Mouse (Mus musculus): ENCODE measurements around the gene Cxcr4. TPM values are rescaled to one million over a fixed set of nuclear protein-coding genes. Genes with fewer than 3 reads are reported as not detected.

The Cxcr4 gene
- total RNA-seq, 2 experiments from 2014 or later, result 13.9 to 28.3 TPM

- no peak for DNase-seq (ENCODE audit: low spot score in 2 of 2)
Observed at GRCm38 (mm10) chr1:128571033-128571432, 21.1 kb downstream of the Cxcr4 start.

- DNase-seq (ENCODE audit: low spot score in 2 of 2), result no peak
Observed at GRCm38 (mm10) chr1:128569992-128570648, 22.0 kb downstream of the Cxcr4 start.

GRCm38 (mm10) chr1:128567224-128568197, 24.6 kb downstream of the Cxcr4 start:
- DNase-seq (ENCODE audit: low spot score in 2 of 2), result no peak

- no peak for DNase-seq (ENCODE audit: low spot score in 2 of 2)
Observed at GRCm38 (mm10) chr1:128563905-128564304, 28.2 kb downstream of the Cxcr4 start.

GRCm38 (mm10) chr1:128561325-128561874, 30.7 kb downstream of the Cxcr4 start:
- no peak for DNase-seq (ENCODE audit: low spot score in 2 of 2)

- DNase-seq (ENCODE audit: low spot score in 2 of 2), result no peak
Observed at GRCm38 (mm10) chr1:128560452-128561324, 31.4 kb downstream of the Cxcr4 start.

- no peak for DNase-seq (ENCODE audit: low spot score in 2 of 2)
Observed at GRCm38 (mm10) chr1:128557953-128558352, 34.1 kb downstream of the Cxcr4 start.

GRCm38 (mm10) chr1:128552545-128552944, 39.5 kb downstream of the Cxcr4 start:
- DNase-seq (ENCODE audit: low spot score in 2 of 2), result no peak

- DNase-seq (ENCODE audit: low spot score in 2 of 2), result no peak
Observed at GRCm38 (mm10) chr1:128551743-128552397, 40.2 kb downstream of the Cxcr4 start.

GRCm38 (mm10) chr1:128549442-128549841, 42.7 kb downstream of the Cxcr4 start:
- no peak for DNase-seq (ENCODE audit: low spot score in 2 of 2)

- no peak for DNase-seq (ENCODE audit: low spot score in 2 of 2)
Observed at GRCm38 (mm10) chr1:128549007-128549406, 43.1 kb downstream of the Cxcr4 start.

- no peak for DNase-seq (ENCODE audit: low spot score in 2 of 2)
Observed at GRCm38 (mm10) chr1:128548220-128548998, 43.7 kb downstream of the Cxcr4 start.

GRCm38 (mm10) chr1:128545672-128546071, 46.4 kb downstream of the Cxcr4 start:
- no peak for DNase-seq (ENCODE audit: low spot score in 2 of 2)

- DNase-seq (ENCODE audit: low spot score in 2 of 2), result no peak
Observed at GRCm38 (mm10) chr1:128543137-128543536, 49.0 kb downstream of the Cxcr4 start.

- no peak for DNase-seq (ENCODE audit: low spot score in 2 of 2)
Observed at GRCm38 (mm10) chr1:128542555-128542954, 49.5 kb downstream of the Cxcr4 start.

GRCm38 (mm10) chr1:128540213-128540612, 51.9 kb downstream of the Cxcr4 start:
- DNase-seq (ENCODE audit: low spot score in 2 of 2), result no peak

GRCm38 (mm10) chr1:128539555-128539954, 52.5 kb downstream of the Cxcr4 start:
- DNase-seq (ENCODE audit: low spot score in 2 of 2), result no peak

All from adrenal gland, adult 18-20 months (tissue).